Comparison of ENCODE assay signal across 16 mouse cellular contexts in genomic region chr3:32738549-32738948, GRCm38 (mm10). TPM values are rescaled to one million over a fixed set of nuclear protein-coding genes. Genes with fewer than 3 reads are reported as not detected.
A peak's percentile ranks its signal among the peaks of the same experiment; 100 is the strongest.
DNase-seq lines count a peak whose midpoint lies in the region; ATAC-seq and TF ChIP-seq lines count a peak whose summit lies in the region.
"Had no signal": no experiment of that assay in that cellular context is flagged by ENCODE, and none has a peak within 500 bp of the region (broad histone marks: within the 10 kb centered on the region; RNA-seq: fewer than 3 reads in every experiment).

No protein-coding gene starts in this region.

- no peak for ATAC-seq in heart, embryonic 11.5 days (replicated peaks; ENCODE audit: insufficient number of reproducible peaks, low FRiP score, low TSS enrichment)
- no peak for ATAC-seq in liver, embryonic 11.5 days (replicated peaks; ENCODE audit: low FRiP score)
- ATAC-seq in liver, postnatal 0 days = no peak
- no peak for ATAC-seq in embryonic facial prominence, embryonic 13.5 days (ENCODE audit: insufficient number of reproducible peaks, insufficient read depth, low FRiP score, low TSS enrichment, low read depth)
- ATAC-seq in midbrain, embryonic 13.5 days = no peak
- ATAC-seq: Patski had no signal

- H3K27ac ChIP-seq in heart, embryonic 11.5 days (ENCODE audit: low read depth, low read length) = no peak overlapping the region
- H3K27ac ChIP-seq in liver, embryonic 11.5 days (ENCODE audit: low read depth, low read length) = no peak overlapping the region
- H3K27ac ChIP-seq in liver, postnatal 0 days (ENCODE audit: low read depth) = no peak overlapping the region
- no peak overlapping the region for H3K27ac ChIP-seq in embryonic facial prominence, embryonic 13.5 days
- H3K27ac ChIP-seq in midbrain, embryonic 13.5 days = no peak overlapping the region
- H3K27ac ChIP-seq: embryonic facial prominence, embryonic 15.5 days; layer of hippocampus, adult 2 months; macrophage had no signal

- H3K4me2 ChIP-seq in heart, embryonic 11.5 days = peak overlapping the region; percentile 85
- peak overlapping the region; percentile 83; the same call in 1 of the 2 replicates for H3K4me2 ChIP-seq in liver, embryonic 11.5 days
- no peak overlapping the region for H3K4me2 ChIP-seq in liver, postnatal 0 days (ENCODE audit: low read depth, low read length)
- H3K4me2 ChIP-seq in embryonic facial prominence, embryonic 13.5 days = peak overlapping the region; percentile 80; the same call in 1 of the 2 replicates
- H3K4me2 ChIP-seq in midbrain, embryonic 13.5 days (replicated peaks) = peak overlapping the region; percentile 84; the same call in 1 of the 2 replicates

- 84% methylated on average over 5 of the region's 5 CpGs for WGBS in heart, embryonic 11.5 days (ENCODE audit: insufficient replicate concordance)
- WGBS in liver, embryonic 11.5 days = 90% methylated on average over 5 of the region's 5 CpGs
- WGBS in liver, postnatal 0 days (ENCODE audit: insufficient replicate concordance) = 83% methylated on average over 5 of the region's 5 CpGs
- 94% methylated on average over 5 of the region's 5 CpGs for WGBS in embryonic facial prominence, embryonic 13.5 days
- WGBS in midbrain, embryonic 13.5 days = 97% methylated on average over 5 of the region's 5 CpGs

- 0 out of 2 replicates have a peak overlapping the region, but pooled peaks have one; percentile 18 for H3K4me3 ChIP-seq in heart, embryonic 11.5 days (ENCODE audit: low read depth, low read length)
- peak overlapping the region; percentile 96; the same call in 1 of the 2 replicates for H3K4me3 ChIP-seq in liver, embryonic 11.5 days (ENCODE audit: low read depth, low read length)
- no peak overlapping the region for H3K4me3 ChIP-seq in liver, postnatal 0 days (ENCODE audit: low read depth, low read length)
- no peak overlapping the region for H3K4me3 ChIP-seq in embryonic facial prominence, embryonic 13.5 days
- peak overlapping the region; percentile 89; the same call in 1 of the 2 replicates for H3K4me3 ChIP-seq in midbrain, embryonic 13.5 days (replicated peaks)

- intact Hi-C loops in heart, postnatal 36 days (cut with DNase I) = loop anchor here (5.0 to 10.0 kb wide), 2 partner anchors 149 to 1056 kb away; partner anchors contain the start of gene Ttc14

- H3K4me1 ChIP-seq in heart, embryonic 11.5 days (ENCODE audit: control insufficient read depth, insufficient read depth, low read length) = peaks cover 9% of the 10 kb centered on the region
- H3K4me1 ChIP-seq in liver, embryonic 11.5 days (replicated peaks; ENCODE audit: control insufficient read depth, insufficient read depth, low read length) = peaks cover 13% of the 10 kb centered on the region
- H3K4me1 ChIP-seq in liver, postnatal 0 days (ENCODE audit: insufficient read depth) = peaks cover 21% of the 10 kb centered on the region
- peaks cover 15% of the 10 kb centered on the region for H3K4me1 ChIP-seq in embryonic facial prominence, embryonic 13.5 days
- peaks cover 26% of the 10 kb centered on the region for H3K4me1 ChIP-seq in midbrain, embryonic 13.5 days (replicated peaks)

- TF ChIP-seq EP300 in liver, postnatal 0 days (IDR thresholded peaks at IDR 0.05; ENCODE audit: low read depth) = no peak

- H3K36me3 ChIP-seq in heart, embryonic 11.5 days (ENCODE audit: control insufficient read depth, insufficient read depth, low read length) = peaks cover under 1% of the 10 kb centered on the region; the same call in 1 of the 2 replicates
- no peaks in the 10 kb centered on the region; the same call in 1 of the 2 replicates for H3K36me3 ChIP-seq in liver, embryonic 11.5 days (ENCODE audit: control insufficient read depth, insufficient read depth, low read length)
- H3K36me3 ChIP-seq in liver, postnatal 0 days (replicated peaks; ENCODE audit: insufficient read depth, low read length) = no peaks in the 10 kb centered on the region; the same call in none of the 2 replicates
- H3K36me3 ChIP-seq in embryonic facial prominence, embryonic 13.5 days = peaks cover 17% of the 10 kb centered on the region
- H3K36me3 ChIP-seq in midbrain, embryonic 13.5 days = peaks cover 14% of the 10 kb centered on the region; the same call in 1 of the 2 replicates

- no peak for TF ChIP-seq CTCF in liver, postnatal 0 days (IDR thresholded peaks at IDR 0.05; ENCODE audit: low read depth)

- H3K9ac ChIP-seq in heart, embryonic 11.5 days (ENCODE audit: low read depth, low read length) = no peak overlapping the region
- no peak overlapping the region for H3K9ac ChIP-seq in liver, embryonic 11.5 days (ENCODE audit: low read depth, low read length)
- no peak overlapping the region for H3K9ac ChIP-seq in liver, postnatal 0 days (replicated peaks)
- H3K9ac ChIP-seq in embryonic facial prominence, embryonic 13.5 days = no peak overlapping the region
- H3K9ac ChIP-seq in midbrain, embryonic 13.5 days (replicated peaks) = no peak overlapping the region
- H3K9ac ChIP-seq: embryonic facial prominence, embryonic 15.5 days had no signal

- no peak for DNase-seq in heart, postnatal 36 days
- DNase-seq in liver, embryonic 11.5 days (ENCODE audit: low spot score) = no peak
- DNase-seq in liver, postnatal 0 days = no peak
- DNase-seq in adrenal gland, postnatal 4 days (ENCODE audit: low spot score in 2 of 2) = no peak
- DNase-seq: adrenal gland, postnatal 10 days; kidney, adult 8-10 months; lung, adult 18-20 months; retina, postnatal 1 day had no signal

- H3K27me3 ChIP-seq in heart, embryonic 11.5 days (ENCODE audit: control insufficient read depth, insufficient read depth, low read length) = no peaks in the 10 kb centered on the region
- no peaks in the 10 kb centered on the region for H3K27me3 ChIP-seq in liver, embryonic 11.5 days (replicated peaks; ENCODE audit: control insufficient read depth, insufficient read depth, low read length)
- H3K27me3 ChIP-seq in liver, postnatal 0 days (ENCODE audit: insufficient read depth, low read length) = no peaks in the 10 kb centered on the region
- H3K27me3 ChIP-seq in embryonic facial prominence, embryonic 13.5 days = no peaks in the 10 kb centered on the region
- H3K27me3 ChIP-seq in midbrain, embryonic 13.5 days = no peaks in the 10 kb centered on the region
- H3K27me3 ChIP-seq: CH12.LX; embryonic facial prominence, embryonic 15.5 days; Patski had no signal

- no peaks in the 10 kb centered on the region for H3K9me3 ChIP-seq in heart, embryonic 11.5 days (replicated peaks; ENCODE audit: control insufficient read depth, low read length)
- no peaks in the 10 kb centered on the region for H3K9me3 ChIP-seq in liver, embryonic 11.5 days (ENCODE audit: control insufficient read depth, low read length)
- no peaks in the 10 kb centered on the region for H3K9me3 ChIP-seq in liver, postnatal 0 days (ENCODE audit: low read length)
- H3K9me3 ChIP-seq in embryonic facial prominence, embryonic 13.5 days = no peaks in the 10 kb centered on the region
- no peaks in the 10 kb centered on the region for H3K9me3 ChIP-seq in midbrain, embryonic 13.5 days
- H3K9me3 ChIP-seq: embryonic facial prominence, embryonic 15.5 days had no signal

RNA-seq across cellular contexts. Expression of gene Mrpl47, which starts 1.1 kb away (rescaled TPM):
- 30.5 and 41.2 TPM in 2 replicates for polyA plus RNA-seq in heart, embryonic 11.5 days (2014; fragmentation: Nextera tagmentation; extraction: Ambion mirVana)
- 10 to 100 TPM; 30.4 to 34.3 TPM for total RNA-seq in heart, postnatal 36 days (2021)
- polyA plus RNA-seq in liver, embryonic 11.5 days (2014; fragmentation: Nextera tagmentation; extraction: Ambion mirVana) = 50.5 and 58.4 TPM in 2 replicates
- polyA plus RNA-seq in liver, postnatal 0 days (2015; fragmentation: Nextera tagmentation; extraction: Ambion mirVana) = 15.2 and 18.2 TPM in 2 replicates
- polyA plus RNA-seq in embryonic facial prominence, embryonic 13.5 days (2015; fragmentation: Nextera tagmentation; extraction: Ambion mirVana) = 33.4 and 35.8 TPM in 2 replicates
- polyA plus RNA-seq in midbrain, embryonic 13.5 days (2015; fragmentation: Nextera tagmentation; extraction: Ambion mirVana) = 36.7 and 40.4 TPM in 2 replicates
- total RNA-seq in adrenal gland, postnatal 4 days (2021) = 10 to 100 TPM; 35.5 to 37.9 TPM

RNA-seq across cellular contexts. Expression of gene Ndufb5, which starts 1.8 kb away (rescaled TPM):
- 468 and 475 TPM in 2 replicates for polyA plus RNA-seq in heart, embryonic 11.5 days (2014; fragmentation: Nextera tagmentation; extraction: Ambion mirVana)
- total RNA-seq in heart, postnatal 36 days (2021) = 100 to 1,000 TPM; 896 to 938 TPM
- polyA plus RNA-seq in liver, embryonic 11.5 days (2014; fragmentation: Nextera tagmentation; extraction: Ambion mirVana) = 268 and 280 TPM in 2 replicates
- polyA plus RNA-seq in liver, postnatal 0 days (2015; fragmentation: Nextera tagmentation; extraction: Ambion mirVana) = 235 and 240 TPM in 2 replicates
- 325 and 339 TPM in 2 replicates for polyA plus RNA-seq in embryonic facial prominence, embryonic 13.5 days (2015; fragmentation: Nextera tagmentation; extraction: Ambion mirVana)
- 308 and 338 TPM in 2 replicates for polyA plus RNA-seq in midbrain, embryonic 13.5 days (2015; fragmentation: Nextera tagmentation; extraction: Ambion mirVana)
- 100 to 1,000 TPM; 261 to 291 TPM for total RNA-seq in adrenal gland, postnatal 4 days (2021)

RNA-seq across cellular contexts. Expression of gene Actl6a, which starts 32.5 kb away (rescaled TPM):
- 110 and 122 TPM in 2 replicates for polyA plus RNA-seq in heart, embryonic 11.5 days (2014; fragmentation: Nextera tagmentation; extraction: Ambion mirVana)
- total RNA-seq in heart, postnatal 36 days (2021) = 10 to 100 TPM; 21.8 to 22.4 TPM
- polyA plus RNA-seq in liver, embryonic 11.5 days (2014; fragmentation: Nextera tagmentation; extraction: Ambion mirVana) = 195 and 196 TPM in 2 replicates
- polyA plus RNA-seq in liver, postnatal 0 days (2015; fragmentation: Nextera tagmentation; extraction: Ambion mirVana) = 40.0 and 42.1 TPM in 2 replicates
- polyA plus RNA-seq in embryonic facial prominence, embryonic 13.5 days (2015; fragmentation: Nextera tagmentation; extraction: Ambion mirVana) = 164 and 186 TPM in 2 replicates
- 149 TPM in 2 replicates for polyA plus RNA-seq in midbrain, embryonic 13.5 days (2015; fragmentation: Nextera tagmentation; extraction: Ambion mirVana)
- 10 to 100 TPM; 60.0 to 64.9 TPM for total RNA-seq in adrenal gland, postnatal 4 days (2021)

Comparison
In these comparisons a context has a peak if more than half of its experiments do, and no peak if none do; other contexts are left out.
1. H3K4me3 ChIP-seq: peak in heart, embryonic 11.5 days (single experiment), liver, embryonic 11.5 days (single experiment) and midbrain, embryonic 13.5 days (single experiment); none in liver, postnatal 0 days (single experiment) and embryonic facial prominence, embryonic 13.5 days (single experiment).